Mouse (Mus musculus): Measurements from ENCODE around the gene Cyp8b1. TPM values are rescaled to one million over a fixed set of nuclear protein-coding genes. Genes with fewer than 3 reads are reported as not detected.

Gene Cyp8b1
- total and polyA plus RNA-seq, 2 experiments from 2014 or later: not detected

DNA sequence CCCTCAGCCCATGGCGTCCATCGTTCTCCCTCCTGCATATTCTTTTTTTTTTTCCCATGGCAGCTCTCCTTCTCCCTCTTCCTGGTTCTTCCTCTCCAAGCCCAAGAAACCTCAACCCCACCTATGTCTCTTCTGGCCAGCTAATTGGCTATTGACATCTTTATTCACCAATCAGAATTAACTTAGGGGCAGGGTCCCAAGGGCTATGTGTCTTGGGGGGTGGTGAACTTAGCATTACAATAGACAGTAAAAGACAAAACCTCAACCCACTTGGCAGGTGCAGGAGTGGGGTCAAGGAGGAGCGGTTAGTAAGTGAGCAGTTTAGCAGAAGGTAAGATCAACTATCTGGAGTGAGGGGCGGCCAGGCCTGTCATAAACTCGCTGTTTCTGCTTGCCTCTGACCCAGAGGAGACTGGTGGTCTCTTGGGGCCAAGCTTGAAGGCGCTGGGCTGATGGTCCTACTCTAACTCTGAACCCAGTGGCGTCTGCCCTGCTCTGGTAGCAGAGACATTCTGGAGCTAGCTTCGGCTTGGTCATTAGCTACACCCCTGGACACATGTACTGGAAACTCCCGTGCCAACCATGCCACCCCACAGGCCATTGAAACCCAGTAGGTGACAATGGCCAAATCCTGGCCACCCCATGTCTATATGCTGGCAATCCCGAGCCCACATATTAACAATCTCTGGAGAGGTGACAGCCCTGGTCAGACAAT lies 8.6 kb downstream of the Cyp8b1 start:
- H3K4me3 ChIP-seq (ENCODE audit: low read depth, low read length): no peak overlapping the region
- no peaks in the 10 kb centered on the region for H3K36me3 ChIP-seq (ENCODE audit: insufficient read depth)
- H3K9ac ChIP-seq: no peak overlapping the region
- H3K9me3 ChIP-seq (ENCODE audit: low read length): no peaks in the 10 kb centered on the region
- H3K27me3 ChIP-seq (ENCODE audit: insufficient read depth, low read length): no peaks in the 10 kb centered on the region
- DNase-seq: no peak
- ATAC-seq: no peak
- 78% methylated on average over 10 of the region's 10 CpGs for WGBS
- no peak overlapping the region for H3K4me2 ChIP-seq (ENCODE audit: low read depth)
- H3K4me1 ChIP-seq (ENCODE audit: insufficient read depth): no peaks in the 10 kb centered on the region
- no peak overlapping the region for H3K27ac ChIP-seq (ENCODE audit: low read depth, low read length)
- TF ChIP-seq CTCF (IDR thresholded peaks at IDR 0.05; ENCODE audit: low read depth): no peak

DNA sequence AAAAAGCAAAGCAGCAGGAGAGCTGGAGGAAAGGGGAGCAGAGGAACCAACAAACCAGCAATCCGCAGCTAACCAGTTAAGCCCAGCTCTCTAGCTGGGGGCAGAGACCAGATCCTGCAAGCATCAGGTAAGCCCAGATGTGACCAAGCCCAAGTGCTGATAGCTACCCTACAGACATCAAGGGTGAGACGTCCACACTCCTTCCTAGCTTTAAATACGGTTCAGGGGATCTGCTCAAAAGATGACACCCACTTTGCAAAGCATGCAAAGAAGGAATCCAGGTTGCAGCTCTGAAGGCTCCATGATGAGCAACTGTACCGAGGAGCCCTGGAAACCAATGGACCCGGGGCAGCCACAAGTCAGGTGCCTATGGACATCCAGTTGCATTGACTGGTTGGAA lies 9.6 kb downstream of the Cyp8b1 start:
- H3K9ac ChIP-seq: no peak overlapping the region
- H3K27ac ChIP-seq (ENCODE audit: low read depth, low read length): no peak overlapping the region
- no peaks in the 10 kb centered on the region for H3K9me3 ChIP-seq (ENCODE audit: low read length)
- no peak overlapping the region for H3K4me3 ChIP-seq (ENCODE audit: low read depth, low read length)
- DNase-seq (no peak), ATAC-seq (no peak)
- H3K27me3 ChIP-seq (ENCODE audit: insufficient read depth, low read length): no peaks in the 10 kb centered on the region
- TF ChIP-seq CTCF (IDR thresholded peaks at IDR 0.05; ENCODE audit: low read depth): no peak
- H3K36me3 ChIP-seq (ENCODE audit: insufficient read depth): no peaks in the 10 kb centered on the region
- H3K4me2 ChIP-seq (ENCODE audit: low read depth): no peak overlapping the region
- no peaks in the 10 kb centered on the region for H3K4me1 ChIP-seq (ENCODE audit: insufficient read depth)
- 86% methylated on average over 5 of the region's 5 CpGs for WGBS

DNA sequence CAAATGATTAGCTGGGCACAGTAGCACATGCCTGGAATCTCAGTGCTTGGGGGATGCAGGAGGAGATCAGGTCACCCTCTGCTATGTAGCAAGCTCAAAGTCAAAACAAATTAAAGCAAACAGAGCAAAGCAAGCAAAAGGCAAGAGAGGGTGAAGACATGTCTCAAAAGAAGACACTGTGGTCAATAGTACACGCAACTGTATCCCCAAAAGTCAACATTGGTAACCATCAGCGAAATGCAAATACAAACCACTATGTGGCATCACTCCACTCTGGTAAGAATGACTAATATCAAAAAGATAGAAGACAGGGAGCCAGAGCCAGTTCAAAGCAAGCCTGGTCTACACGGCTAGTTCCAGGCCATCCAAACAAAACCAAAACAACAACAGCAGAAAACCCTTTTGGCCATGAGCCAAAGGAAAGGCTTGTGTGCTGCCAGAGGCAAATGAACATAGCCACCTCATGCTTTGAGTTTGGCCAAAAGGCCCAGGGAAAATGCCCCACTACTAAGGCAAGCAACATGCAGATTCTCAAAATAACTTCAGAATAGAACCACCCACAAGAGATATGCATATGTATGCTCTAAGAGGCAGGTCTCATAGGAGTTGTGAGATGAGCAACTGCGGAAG lies 10.4 kb downstream of the Cyp8b1 start:
- TF ChIP-seq CTCF (IDR thresholded peaks at IDR 0.05; ENCODE audit: low read depth): no peak
- no peak overlapping the region for H3K9ac ChIP-seq
- H3K9me3 ChIP-seq (ENCODE audit: low read length): no peaks in the 10 kb centered on the region
- H3K4me2 ChIP-seq (ENCODE audit: low read depth): no peak overlapping the region
- no peak overlapping the region for H3K27ac ChIP-seq (ENCODE audit: low read depth, low read length)
- H3K36me3 ChIP-seq (ENCODE audit: insufficient read depth): no peaks in the 10 kb centered on the region
- 76% methylated on average over 4 of the region's 4 CpGs for WGBS
- no peaks in the 10 kb centered on the region for H3K27me3 ChIP-seq (ENCODE audit: insufficient read depth, low read length)
- ATAC-seq: no peak
- no peaks in the 10 kb centered on the region for H3K4me1 ChIP-seq (ENCODE audit: insufficient read depth)
- H3K4me3 ChIP-seq (ENCODE audit: low read depth, low read length): no peak overlapping the region
- no peak for DNase-seq

DNA sequence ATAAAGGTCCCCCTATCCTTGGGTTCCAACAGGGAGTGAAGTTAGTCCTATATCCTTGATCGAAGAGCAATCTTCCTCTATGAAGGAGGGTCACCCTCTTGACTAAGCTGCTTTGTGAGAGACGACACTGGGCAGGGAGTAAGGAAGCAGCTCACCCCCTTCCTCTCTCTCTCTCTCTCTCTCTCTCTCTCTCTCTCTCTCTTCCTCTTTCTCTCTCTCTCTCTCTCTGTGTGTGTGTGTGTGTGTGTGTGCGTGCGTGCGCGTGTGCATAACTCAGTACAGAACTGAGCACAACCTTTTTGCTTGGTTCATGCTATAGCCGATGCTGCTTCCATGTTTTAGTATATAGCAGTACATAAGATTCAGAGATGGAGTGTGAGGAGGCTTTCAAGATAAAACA lies 11.2 kb downstream of the Cyp8b1 start:
- no peak overlapping the region for H3K4me3 ChIP-seq (ENCODE audit: low read depth, low read length)
- H3K27me3 ChIP-seq (ENCODE audit: insufficient read depth, low read length): no peaks in the 10 kb centered on the region
- no peak for TF ChIP-seq CTCF (IDR thresholded peaks at IDR 0.05; ENCODE audit: low read depth)
- WGBS: 91% methylated on average over 7 of the region's 7 CpGs
- H3K9me3 ChIP-seq (ENCODE audit: low read length): no peaks in the 10 kb centered on the region
- H3K9ac ChIP-seq: no peak overlapping the region
- H3K27ac ChIP-seq (ENCODE audit: low read depth, low read length): no peak overlapping the region
- no peaks in the 10 kb centered on the region for H3K4me1 ChIP-seq (ENCODE audit: insufficient read depth)
- H3K4me2 ChIP-seq (ENCODE audit: low read depth): no peak overlapping the region
- no peak for DNase-seq
- no peaks in the 10 kb centered on the region for H3K36me3 ChIP-seq (ENCODE audit: insufficient read depth)
- ATAC-seq: no peak

DNA sequence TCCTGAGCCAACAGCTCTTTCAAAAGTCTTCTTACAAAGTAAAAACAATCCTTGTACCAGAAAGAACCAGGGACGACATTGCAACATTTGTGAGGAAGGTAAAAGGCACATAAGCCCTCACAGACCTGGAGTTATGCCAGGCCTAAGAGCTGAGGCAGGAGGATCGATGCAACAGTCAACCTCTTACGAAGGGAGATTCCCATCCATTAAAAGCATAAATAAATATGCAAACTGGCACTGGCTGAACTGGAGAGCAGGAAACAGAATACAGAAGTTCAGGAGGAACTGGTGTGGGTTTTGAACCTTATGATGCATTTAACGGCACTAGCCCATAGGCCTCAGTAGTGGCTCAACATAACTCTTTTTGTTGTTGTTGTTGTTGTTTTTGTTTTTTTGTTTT lies 11.8 kb downstream of the Cyp8b1 start:
- TF ChIP-seq CTCF (IDR thresholded peaks at IDR 0.05; ENCODE audit: low read depth): no peak
- no peak for DNase-seq
- Histone ChIP-seq H3K4me3 (ENCODE audit: low read depth, low read length) (no peak overlapping the region), H3K27me3 (ENCODE audit: insufficient read depth, low read length) (no peaks in the 10 kb centered on the region), H3K4me1 (ENCODE audit: insufficient read depth) (no peaks in the 10 kb centered on the region), H3K27ac (ENCODE audit: low read depth, low read length) (no peak overlapping the region), H3K9ac (no peak overlapping the region), H3K4me2 (ENCODE audit: low read depth) (no peak overlapping the region), H3K36me3 (ENCODE audit: insufficient read depth) (no peaks in the 10 kb centered on the region), H3K9me3 (ENCODE audit: low read length) (no peaks in the 10 kb centered on the region)
- 82% methylated on average over 4 of the region's 4 CpGs for WGBS
- ATAC-seq: no peak

DNA sequence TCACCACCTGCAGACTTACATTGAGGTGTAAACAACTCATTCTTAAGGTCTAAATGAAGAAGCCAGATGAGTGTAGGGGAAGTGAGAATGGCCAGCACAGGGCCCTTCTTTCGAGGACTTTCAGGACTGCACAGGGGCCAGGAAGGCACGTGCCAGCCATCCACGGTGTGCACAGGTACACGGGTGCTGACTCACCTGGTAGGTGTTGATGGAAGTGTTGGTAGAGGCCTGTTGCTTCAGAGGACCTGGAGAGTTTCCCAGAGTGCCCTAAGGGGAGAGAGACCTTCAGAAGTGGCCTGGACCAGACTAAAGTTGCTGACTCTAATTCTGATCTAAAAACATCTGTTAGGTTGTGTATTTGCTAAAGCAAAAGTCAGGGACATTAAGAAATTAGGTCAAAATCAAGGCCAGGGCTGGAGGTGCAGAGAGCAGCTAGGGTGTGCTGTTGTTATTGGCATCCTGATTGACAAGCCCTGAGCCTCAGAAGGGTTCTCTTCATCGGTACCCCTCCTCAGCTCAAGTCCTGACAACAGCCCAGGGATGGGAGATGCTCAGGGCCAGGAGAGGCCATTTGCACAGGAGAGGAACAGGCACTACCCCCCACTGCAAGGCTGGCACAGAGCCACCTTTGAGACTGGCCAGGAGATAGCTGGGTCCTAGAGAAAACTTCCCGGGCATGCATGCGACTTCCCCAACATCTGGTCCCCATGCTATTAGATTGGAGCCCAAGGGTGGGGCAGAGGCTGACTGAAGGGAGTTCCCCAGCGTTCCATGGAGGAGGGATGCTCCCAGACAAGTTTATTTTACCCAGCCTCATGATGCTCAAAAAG lies 12.4 kb downstream of the Cyp8b1 start:
- H3K4me3 ChIP-seq (ENCODE audit: low read depth, low read length): no peak overlapping the region
- no peak for TF ChIP-seq CTCF (IDR thresholded peaks at IDR 0.05; ENCODE audit: low read depth)
- 81% methylated on average over 8 of the region's 8 CpGs for WGBS

More for the DNA sequence above, 12.4 kb downstream of the Cyp8b1 start:
- ATAC-seq: no peak
- no peaks in the 10 kb centered on the region for H3K9me3 ChIP-seq (ENCODE audit: low read length)
- no peak overlapping the region for H3K27ac ChIP-seq (ENCODE audit: low read depth, low read length)
- no peak overlapping the region for H3K9ac ChIP-seq
- H3K36me3 ChIP-seq (ENCODE audit: insufficient read depth): no peaks in the 10 kb centered on the region
- no peaks in the 10 kb centered on the region for H3K27me3 ChIP-seq (ENCODE audit: insufficient read depth, low read length)
- H3K4me1 ChIP-seq (ENCODE audit: insufficient read depth): no peaks in the 10 kb centered on the region
- DNase-seq: no peak
- no peak overlapping the region for H3K4me2 ChIP-seq (ENCODE audit: low read depth)

Data from forebrain, postnatal 0 days (tissue).